Mouse (Mus musculus) liver, embryonic 15.5 days (tissue): ENCODE measurements around the gene Wdr44. TPM values are rescaled to one million over a fixed set of nuclear protein-coding genes. Genes with fewer than 3 reads are reported as not detected.
A peak's percentile ranks its signal among the peaks of the same experiment; 100 is the strongest.
"Not testable (repeated sequence)": the region's sequence is repeated elsewhere in the genome, so short reads cannot be mapped to it uniquely, and the experiment has no call there.

Source experiments
- ATAC-seq: fragments of 200-750 bp; cut with Nextera tagmentation; 2 replicates; pipeline ENCODE4 v1.8.0; 2017; ENCODE audit warnings: moderate number of reproducible peaks, mild to moderate bottlenecking, moderate library complexity; ENCODE audit not compliant: insufficient read depth
- H3K27ac ChIP-seq: fragments of 300-500 bp; sonication (generic); replicated peaks from 2 replicates; pipeline ENCODE4 v1.5.1; 2015; ENCODE audit warnings: mild to moderate bottlenecking, inconsistent platforms
- H3K27me3 ChIP-seq: fragments of 300-500 bp; sonication (generic); 2 replicates; pipeline ENCODE4 v1.6.1; 2015; ENCODE audit warnings: mild to moderate bottlenecking, inconsistent platforms
- H3K36me3 ChIP-seq: fragments of 300-500 bp; sonication (generic); replicated peaks from 2 replicates; pipeline ENCODE4 v1.6.1; 2015; ENCODE audit warnings: moderate library complexity, mild to moderate bottlenecking, inconsistent platforms
- H3K4me1 ChIP-seq: fragments of 300-500 bp; sonication (generic); replicated peaks from 2 replicates; pipeline ENCODE4 v1.6.1; 2015; ENCODE audit warnings: inconsistent platforms
- H3K4me2 ChIP-seq: fragments of 300-500 bp; sonication (generic); 2 replicates; pipeline ENCODE4 v1.6.1; 2015; ENCODE audit warnings: moderate library complexity, mild to moderate bottlenecking, inconsistent platforms
- H3K4me3 ChIP-seq: fragments of 300-500 bp; sonication (generic); replicated peaks from 2 replicates; pipeline ENCODE4 v1.5.1; 2015; ENCODE audit warnings: mild to moderate bottlenecking, inconsistent platforms
- H3K9ac ChIP-seq: fragments of 300-500 bp; sonication (generic); 2 replicates; pipeline ENCODE4 v1.6.1; 2015; ENCODE audit warnings: moderate library complexity, mild to moderate bottlenecking, inconsistent platforms
- H3K9me3 ChIP-seq: fragments of 300-500 bp; sonication (generic); replicated peaks from 2 replicates; pipeline ENCODE4 v1.6.1; 2016; ENCODE audit warnings: inconsistent platforms
- WGBS: fragments of 180-500 bp; shearing (Covaris S2); methylation state at CpG from one replicate; pipeline ENCODE4 v1.1.7; 2015; ENCODE audit warnings: mixed read lengths; ENCODE audit not compliant: insufficient replicate concordance; 5-methylcytosine and 5-hydroxymethylcytosine counted together
- polyA plus RNA-seq: library from polyadenylated mRNA; unstranded; fragments of >200 nt; fragmentation: Nextera tagmentation; extraction: Ambion mirVana; gene quantifications from 2 replicates; pipeline ENCODE4 v1.2.1, GENCODE M21; 2015

The Wdr44 gene
- polyA plus RNA-seq, 1 experiment from 2014 or later: 6.1 TPM

- no peak for ATAC-seq
- WGBS: 51% methylated on average over 2 of the region's 2 CpGs
- Histone ChIP-seq H3K4me2 (no peak overlapping the region), H3K9me3 (no peaks in the 10 kb centered on the region), H3K27me3 (no peaks in the 10 kb centered on the region), H3K9ac (no peak overlapping the region), H3K27ac (no peak overlapping the region), H3K4me1 (peaks cover 13% of the 10 kb centered on the region; the same call in 1 of the 2 replicates), H3K36me3 (no peaks in the 10 kb centered on the region), H3K4me3 (no peak overlapping the region)
Observed at GRCm38 (mm10) chrX:23697346-23697745, 4.5 kb downstream of the Wdr44 start.

GRCm38 (mm10) chrX:23699023-23699422 lies 6.2 kb downstream of the Wdr44 start:
- Histone ChIP-seq H3K9me3 (no peaks in the 10 kb centered on the region), H3K27ac (no peak overlapping the region), H3K4me2 (no peak overlapping the region), H3K9ac (no peak overlapping the region), H3K36me3 (no peaks in the 10 kb centered on the region), H3K4me3 (no peak overlapping the region), H3K27me3 (no peaks in the 10 kb centered on the region), H3K4me1 (peaks cover 13% of the 10 kb centered on the region; the same call in 1 of the 2 replicates)
- WGBS: 37% methylated on average over 1 of the region's 1 CpGs
- no peak for ATAC-seq

DNA sequence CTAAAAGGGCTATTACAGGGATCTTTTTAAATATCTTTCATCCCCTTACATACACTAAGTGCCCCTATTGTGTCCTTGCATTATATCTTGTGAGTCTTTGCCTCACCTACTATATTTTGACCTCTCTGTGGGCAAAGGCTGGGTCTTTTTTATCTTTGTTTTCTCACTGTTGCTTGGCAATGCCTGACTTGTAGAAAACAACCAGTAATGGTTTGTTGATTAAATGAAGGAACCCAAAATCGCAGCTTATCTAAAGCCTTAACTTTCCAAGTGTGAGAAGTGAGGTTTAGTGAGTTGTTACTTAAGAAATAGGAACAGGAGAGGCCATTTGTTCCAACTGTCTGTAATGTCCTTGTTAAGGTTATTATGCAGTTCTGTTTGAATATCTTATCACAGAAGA lies 24.4 kb downstream of the Wdr44 start:
- Histone ChIP-seq H3K9me3 (no peaks in the 10 kb centered on the region), H3K36me3 (no peaks in the 10 kb centered on the region), H3K4me3 (no peak overlapping the region), H3K4me2 (no peak overlapping the region), H3K4me1 (no peaks in the 10 kb centered on the region), H3K9ac (no peak overlapping the region), H3K27ac (no peak overlapping the region), H3K27me3 (no peaks in the 10 kb centered on the region)
- ATAC-seq: no peak
- WGBS: 38% methylated on average over 1 of the region's 1 CpGs

- 45% methylated on average over 1 of the region's 1 CpGs for WGBS
- no peak for ATAC-seq
- no peaks in the 10 kb centered on the region for H3K27me3 ChIP-seq
- no peak overlapping the region for H3K27ac ChIP-seq
- no peak overlapping the region for H3K9ac ChIP-seq
- H3K36me3 ChIP-seq: no peaks in the 10 kb centered on the region
- no peak overlapping the region for H3K4me3 ChIP-seq
- no peaks in the 10 kb centered on the region for H3K4me1 ChIP-seq
- no peaks in the 10 kb centered on the region for H3K9me3 ChIP-seq
- H3K4me2 ChIP-seq: no peak overlapping the region
Observed at GRCm38 (mm10) chrX:23727463-23727862, 34.6 kb downstream of the Wdr44 start.

DNA sequence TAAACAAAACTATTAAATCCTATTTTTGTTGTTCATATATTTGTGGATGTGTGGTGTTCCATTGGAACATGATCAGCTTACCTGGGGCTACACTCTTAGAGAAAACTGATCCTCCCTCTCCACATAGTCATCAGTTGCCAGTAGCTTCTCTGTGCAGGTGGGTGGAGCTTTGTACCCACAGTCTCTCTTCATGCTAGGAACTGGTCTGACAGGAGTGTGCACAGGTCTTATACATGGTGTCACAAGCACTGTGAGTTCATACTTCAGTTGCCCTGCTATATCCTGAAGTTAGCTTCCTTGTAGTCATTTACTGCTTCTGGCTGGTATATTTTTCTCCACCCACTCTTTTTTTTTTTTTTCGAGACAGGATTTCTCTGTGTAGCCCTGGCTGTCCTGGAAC lies 61.8 kb downstream of the Wdr44 start:
- no peak for ATAC-seq
- H3K27ac ChIP-seq: no peak overlapping the region
- no peak overlapping the region for H3K4me2 ChIP-seq
- WGBS: 33% methylated on average over 1 of the region's 1 CpGs
- no peaks in the 10 kb centered on the region for H3K27me3 ChIP-seq
- H3K4me1 ChIP-seq: no peaks in the 10 kb centered on the region
- H3K4me3 ChIP-seq: no peak overlapping the region
- H3K9me3 ChIP-seq: no peaks in the 10 kb centered on the region
- H3K9ac ChIP-seq: no peak overlapping the region
- H3K36me3 ChIP-seq: no peaks in the 10 kb centered on the region

- Histone ChIP-seq H3K27me3 (no peaks in the 10 kb centered on the region), H3K4me2 (no peak overlapping the region), H3K9me3 (no peaks in the 10 kb centered on the region), H3K9ac (no peak overlapping the region), H3K4me1 (no peaks in the 10 kb centered on the region), H3K27ac (no peak overlapping the region), H3K4me3 (no peak overlapping the region), H3K36me3 (0 out of 2 replicates have a peak, but pooled peaks cover 2% of the 10 kb centered on the region)
- no peak for ATAC-seq
- WGBS: 63% methylated on average over 1 of the region's 1 CpGs
Observed at GRCm38 (mm10) chrX:23767849-23768248, 75.0 kb downstream of the Wdr44 start.

DNA sequence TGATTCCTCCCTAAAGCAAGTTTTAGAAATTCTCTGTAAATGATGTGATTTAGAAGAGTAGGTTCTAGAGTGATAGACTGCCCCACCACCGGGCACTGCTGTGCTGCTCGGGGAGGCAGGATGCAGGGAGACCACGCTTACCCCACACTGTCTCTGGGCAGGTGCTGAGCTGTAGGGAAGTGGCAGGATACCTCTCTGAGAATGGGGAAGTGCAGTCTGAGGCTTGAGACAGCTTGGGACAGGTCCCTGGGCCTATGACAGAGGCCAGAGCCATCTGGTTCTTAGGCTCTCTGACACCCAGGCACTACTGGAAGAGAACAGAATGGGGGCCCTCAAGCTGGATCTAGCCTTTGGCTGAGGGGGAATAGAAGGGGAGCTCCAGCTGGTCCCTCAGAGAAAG lies 114.3 kb downstream of the Wdr44 start:
- no peak overlapping the region for H3K9ac ChIP-seq
- H3K4me2 ChIP-seq: no peak overlapping the region
- H3K27me3 ChIP-seq: no peaks in the 10 kb centered on the region
- no peaks in the 10 kb centered on the region for H3K36me3 ChIP-seq
- ATAC-seq: no peak
- WGBS: 47% methylated on average over 3 of the region's 3 CpGs
- no peak overlapping the region for H3K4me3 ChIP-seq
- no peaks in the 10 kb centered on the region for H3K9me3 ChIP-seq
- no peak overlapping the region for H3K27ac ChIP-seq
- no peaks in the 10 kb centered on the region for H3K4me1 ChIP-seq

DNA sequence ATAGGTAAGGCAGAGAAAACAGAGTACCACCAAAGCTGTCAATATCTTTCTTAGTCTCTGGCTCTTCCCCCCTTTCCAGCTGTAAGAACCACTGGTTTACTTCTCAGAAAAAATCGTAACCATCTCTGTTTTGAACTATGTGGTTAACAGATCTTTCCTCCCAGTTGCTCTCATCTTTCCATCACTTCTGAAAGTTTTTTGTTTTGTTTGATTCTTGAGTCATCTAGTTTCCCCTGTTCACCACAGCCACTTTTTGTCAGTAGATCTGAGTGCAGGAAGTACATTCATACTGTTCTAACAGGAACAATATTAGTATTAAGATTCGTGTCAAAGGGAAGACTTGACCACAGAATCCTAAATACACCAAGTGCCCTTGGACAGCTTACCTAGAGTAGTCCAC lies 117.5 kb downstream of the Wdr44 start:
- Histone ChIP-seq H3K4me3 (no peak overlapping the region), H3K9ac (no peak overlapping the region), H3K4me1 (no peaks in the 10 kb centered on the region), H3K27ac (no peak overlapping the region), H3K27me3 (no peaks in the 10 kb centered on the region), H3K9me3 (no peaks in the 10 kb centered on the region), H3K36me3 (no peaks in the 10 kb centered on the region), H3K4me2 (no peak overlapping the region)
- no peak for ATAC-seq
- 57% methylated on average over 2 of the region's 2 CpGs for WGBS

- 67% methylated on average over 1 of the region's 1 CpGs for WGBS
- H3K36me3 ChIP-seq, H3K4me2 ChIP-seq, H3K27ac ChIP-seq, H3K9me3 ChIP-seq, H3K9ac ChIP-seq, H3K4me1 ChIP-seq, H3K27me3 ChIP-seq, H3K4me3 ChIP-seq, ATAC-seq: not testable (repeated sequence)
Observed at GRCm38 (mm10) chrX:23813287-23813686, 120.4 kb downstream of the Wdr44 start.

DNA sequence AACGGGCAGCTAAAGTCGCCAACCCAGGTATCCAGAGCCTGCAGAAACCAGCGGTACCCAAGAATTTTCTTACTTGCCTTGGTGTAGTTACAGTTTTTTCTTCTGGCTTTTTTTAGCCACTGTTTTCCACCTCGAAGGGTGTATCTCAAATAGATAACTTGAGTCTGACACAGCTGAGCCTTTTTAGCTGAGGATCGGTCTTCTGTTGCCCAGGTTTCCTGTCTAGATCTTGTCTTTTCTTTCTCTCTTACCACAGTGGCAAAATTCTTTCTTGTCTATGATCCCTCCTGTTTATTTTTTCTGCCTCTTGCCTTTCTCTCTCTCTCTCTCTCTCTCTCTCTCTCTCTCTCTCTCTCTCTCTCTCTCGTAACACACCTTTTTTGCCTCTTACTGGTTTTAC lies 130.0 kb downstream of the Wdr44 start:
- not testable (repeated sequence) for H3K36me3 ChIP-seq, H3K4me3 ChIP-seq, ATAC-seq, H3K4me2 ChIP-seq, H3K9me3 ChIP-seq, H3K9ac ChIP-seq, H3K4me1 ChIP-seq, H3K27me3 ChIP-seq, H3K27ac ChIP-seq
- WGBS: 58% methylated on average over 6 of the region's 6 CpGs

DNA sequence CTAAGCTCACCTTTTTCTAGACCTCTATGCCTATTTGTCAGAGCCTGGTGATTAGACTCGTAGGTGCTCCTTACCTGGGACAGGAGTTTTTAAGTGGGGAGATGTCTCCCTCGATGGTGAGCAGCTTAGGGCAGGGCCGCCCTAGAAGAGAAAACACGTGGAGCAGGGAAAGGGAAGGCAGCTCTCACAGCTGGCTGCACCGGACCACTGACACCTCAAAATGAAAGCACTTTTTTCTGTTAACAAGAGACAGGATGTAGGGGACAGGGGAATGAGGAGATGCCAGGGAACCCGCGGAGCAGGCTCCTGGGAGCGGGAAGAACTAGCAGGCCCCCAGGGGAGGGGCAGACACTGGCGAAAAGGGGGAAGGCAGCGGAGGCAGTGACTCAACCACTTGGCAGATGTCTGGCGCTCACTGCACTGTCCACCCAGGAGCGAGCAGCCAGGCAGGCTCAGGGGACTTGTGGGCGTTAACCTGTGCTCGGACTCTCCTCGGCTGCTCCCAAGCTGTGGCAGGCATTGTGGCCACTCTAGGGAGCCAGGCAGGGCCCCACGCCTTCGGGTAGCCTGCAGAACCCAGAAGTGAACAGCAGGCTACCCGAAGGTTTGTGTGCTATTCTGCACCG lies 130.7 kb downstream of the Wdr44 start:
- Histone ChIP-seq H3K27me3 (no peaks in the 10 kb centered on the region), H3K9me3 (no peaks in the 10 kb centered on the region), H3K4me1 (no peaks in the 10 kb centered on the region), H3K4me2 (peak overlapping the region; percentile 32; the same call in 1 of the 2 replicates), H3K36me3 (no peaks in the 10 kb centered on the region), H3K9ac (no peak overlapping the region), H3K27ac (no peak overlapping the region), H3K4me3 (no peak overlapping the region)
- ATAC-seq: no peak
- WGBS: 47% methylated on average over 19 of the region's 19 CpGs

GRCm38 (mm10) chrX:23833784-23834183 lies 140.9 kb downstream of the Wdr44 start:
- not testable (repeated sequence) for H3K4me2 ChIP-seq, H3K27ac ChIP-seq, H3K4me1 ChIP-seq, ATAC-seq, H3K36me3 ChIP-seq, H3K4me3 ChIP-seq, H3K9me3 ChIP-seq, H3K9ac ChIP-seq, H3K27me3 ChIP-seq
- WGBS: 78% methylated on average over 11 of the region's 11 CpGs
